ENCODE assay signal across 8 mouse cellular contexts in genomic region chr7:45522957-45523676, GRCm38 (mm10). TPM values are rescaled to one million over a fixed set of nuclear protein-coding genes. Genes with fewer than 3 reads are reported as not detected.
A peak's percentile ranks its signal among the peaks of the same experiment; 100 is the strongest.
DNase-seq lines count a peak whose midpoint lies in the region; ATAC-seq and TF ChIP-seq lines count a peak whose summit lies in the region.

No protein-coding gene starts in this region.

- TF ChIP-seq CTCF in MEL (IDR thresholded peaks at IDR 0.05 in 2 of 3, conservative IDR thresholded peaks at IDR 0.05 in 1 of 3; ENCODE audit: control insufficient read depth in 1 of 3, insufficient read depth in 1 of 3, low read depth in 2 of 3, low read length in 3 of 3, poor library complexity in 1 of 3, severe bottlenecking in 1 of 3), result no peak

- 63% methylated on average over 18 of the region's 18 CpGs for WGBS in heart, embryonic 14.5 days
- WGBS in liver, embryonic 12.5 days (ENCODE audit: insufficient replicate concordance), result 47% methylated on average over 18 of the region's 18 CpGs

- TF ChIP-seq RAD21 in MEL (IDR thresholded peaks at IDR 0.05; ENCODE audit: low read depth, low read length), result no peak

- peaks cover 14 to 28% of the 10 kb centered on the region in 2 experiments for H3K4me1 ChIP-seq in heart, embryonic 14.5 days (ENCODE audit: control insufficient read depth in 2 of 2, insufficient read depth in 2 of 2, low read length in 2 of 2)
- peaks cover 4 to 16% of the 10 kb centered on the region in 2 experiments; a peak in 3 of 4 replicates for H3K4me1 ChIP-seq in MEL (ENCODE audit: control insufficient read depth in 1 of 2, insufficient read depth in 2 of 2, low read length in 2 of 2)
- H3K4me1 ChIP-seq in liver, embryonic 12.5 days, result peaks cover 72% of the 10 kb centered on the region

- H3K4me3 ChIP-seq in heart, embryonic 14.5 days (ENCODE audit: control insufficient read depth in 1 of 2, insufficient read depth in 1 of 2, low read depth in 1 of 2, low read length in 2 of 2), result peak overlapping the region; percentile 11 to 26; a peak in 2 of 4 replicates
- H3K4me3 ChIP-seq in MEL (ENCODE audit: control insufficient read depth in 1 of 2, insufficient read depth in 1 of 2, low read depth in 2 of 2, low read length in 2 of 2), result peak overlapping the region; percentile 39 to 42
- peak overlapping the region; percentile 95 for H3K4me3 ChIP-seq in liver, embryonic 12.5 days

- H3K27me3 ChIP-seq in heart, embryonic 14.5 days (ENCODE audit: control insufficient read depth, insufficient read depth, low read length), result no peaks in the 10 kb centered on the region
- no peaks in the 10 kb centered on the region for H3K27me3 ChIP-seq in MEL (ENCODE audit: control insufficient read depth in 1 of 2, insufficient read depth in 2 of 2, low read length in 2 of 2)
- H3K27me3 ChIP-seq in liver, embryonic 12.5 days (replicated peaks), result no peaks in the 10 kb centered on the region

- peaks cover 27% of the 10 kb centered on the region for H3K79me2 ChIP-seq in MEL (ENCODE audit: control insufficient read depth, insufficient read depth, low read length, poor library complexity)

- intact Hi-C loops in heart, postnatal 25 days (cut with DNase I), result loop anchor here (2.0 kb wide), 1 partner anchor 46 kb away; no protein-coding TSS in a partner anchor
- intact Hi-C loops in left cerebral cortex, postnatal 25 days (cut with DNase I), result loop anchor here (5.0 kb wide), 1 partner anchor 46 kb away; no protein-coding TSS in a partner anchor

- no peaks in the 10 kb centered on the region for H3K9me3 ChIP-seq in heart, embryonic 14.5 days (ENCODE audit: control insufficient read depth, low read length)
- H3K9me3 ChIP-seq in MEL (replicated peaks; ENCODE audit: insufficient read depth, low read length), result no peaks in the 10 kb centered on the region
- no peaks in the 10 kb centered on the region for H3K9me3 ChIP-seq in liver, embryonic 12.5 days (replicated peaks)

- no peak for TF ChIP-seq EP300 in MEL (IDR thresholded peaks at IDR 0.05; ENCODE audit: low read depth in 1 of 2, low read length in 2 of 2)

- H3K36me3 ChIP-seq in heart, embryonic 14.5 days (ENCODE audit: control insufficient read depth, insufficient read depth, low read length), result peaks cover 22% of the 10 kb centered on the region
- H3K36me3 ChIP-seq in MEL (ENCODE audit: control insufficient read depth in 1 of 2, insufficient read depth in 2 of 2, low read length in 2 of 2), result peaks cover 0 to 29% of the 10 kb centered on the region in 2 experiments; a peak in 2 of 4 replicates
- H3K36me3 ChIP-seq in liver, embryonic 12.5 days, result peaks cover 45% of the 10 kb centered on the region

- peak overlapping the region; percentile 56 for H3K4me2 ChIP-seq in heart, embryonic 14.5 days (ENCODE audit: low read length)
- peak overlapping the region; percentile 73 for H3K4me2 ChIP-seq in liver, embryonic 12.5 days

- TF ChIP-seq POLR2A in MEL (IDR thresholded peaks at IDR 0.05; ENCODE audit: control insufficient read depth in 1 of 2, insufficient read depth in 1 of 2, low read depth in 1 of 2, low read length in 2 of 2, poor library complexity in 1 of 2), result no peak

- no peak overlapping the region for H3K27ac ChIP-seq in heart, embryonic 14.5 days (replicated peaks in 1 of 2; ENCODE audit: control insufficient read depth in 1 of 2, insufficient read depth in 1 of 2, low read depth in 2 of 2, low read length in 2 of 2)
- peak overlapping the region; percentile 14; the same call in 1 of the 2 replicates for H3K27ac ChIP-seq in MEL (ENCODE audit: control insufficient read depth, low read depth, low read length)
- peak overlapping the region; percentile 100 for H3K27ac ChIP-seq in liver, embryonic 12.5 days

- no peak for DNase-seq in heart, postnatal 25 days (ENCODE audit: low spot score)
- DNase-seq in MEL (ENCODE audit: low read depth, low spot score), result no peak
- DNase-seq in left cerebral cortex, postnatal 25 days (ENCODE audit: low spot score in 2 of 2), result no peak
- no peak for DNase-seq in left cerebral cortex, adult 11 months (ENCODE audit: low spot score)
- no peak for DNase-seq in right cerebral cortex, postnatal 14 days

- peak overlapping the region; percentile 64 for H3K9ac ChIP-seq in heart, embryonic 14.5 days (ENCODE audit: low read length)
- H3K9ac ChIP-seq in MEL (ENCODE audit: control insufficient read depth, low read depth, low read length, poor library complexity, severe bottlenecking), result peak overlapping the region; percentile 44; the same call in 1 of the 2 replicates
- H3K9ac ChIP-seq in liver, embryonic 12.5 days, result peak overlapping the region; percentile 99

- 0 out of 2 replicates have a peak, but pooled peaks have one; percentile 8 for ATAC-seq in heart, embryonic 14.5 days (ENCODE audit: insufficient number of reproducible peaks, insufficient read depth, low FRiP score, low read depth)
- ATAC-seq in erythroblast, adult 5-6 weeks (replicated peaks; ENCODE audit: low FRiP score, poor library complexity, severe bottlenecking), result peak; percentile 28
- peak; percentile 14; the same call in 1 of the 2 replicates for ATAC-seq in liver, embryonic 12.5 days

TF ChIP-seq in MEL, 35 proteins besides CTCF, POLR2A, EP300 and RAD21:
- no peak for TF ChIP-seq MAFK (IDR thresholded peaks at IDR 0.05; ENCODE audit: borderline replicate concordance, low read depth, low read length)
- no peak for TF ChIP-seq NRF1 (IDR thresholded peaks at IDR 0.05; ENCODE audit: insufficient read depth, low read depth, low read length, poor library complexity, severe bottlenecking)
- no peak for TF ChIP-seq TAL1 (IDR thresholded peaks at IDR 0.05; ENCODE audit: low read length)
- TF ChIP-seq USF1 (IDR thresholded peaks at IDR 0.05; ENCODE audit: low read depth, low read length), result no peak
- TF ChIP-seq MEF2A (IDR thresholded peaks at IDR 0.05; ENCODE audit: extremely low read depth, insufficient replicate concordance, low read depth, low read length, poor library complexity, severe bottlenecking), result no peak
TF ChIP-seq in MEL: peak in this region for 0.

RNA-seq across cellular contexts. Expression of gene Ppp1r15a, which starts 3.0 kb away (rescaled TPM):
- polyA plus RNA-seq in heart, embryonic 14.5 days (2014; fragmentation: Nextera tagmentation; extraction: Ambion mirVana), result 20.5 and 23.3 TPM in 2 replicates
- total RNA-seq in heart, postnatal 25 days (2021), result 10 to 100 TPM; 22.7 to 23.9 TPM
- 27.0 and 27.2 TPM in 2 replicates for total RNA-seq in MEL (2012; rRNA removed)
- polyA plus RNA-seq in MEL (2012; ENCODE audit: insufficient read depth in 1 of 2, insufficient read length in 2 of 2, low read depth in 1 of 2, low replicate concordance in 2 of 2, missing spikeins in 1 of 2), result 10 to 100 TPM in 1 of 2 experiments, not detected in 1; 78.0 TPM
- total RNA-seq in erythroblast, adult 5-6 weeks (2015; ENCODE audit: low replicate concordance), result 1,095 and 1,392 TPM in 2 replicates
- 1,351 and 1,490 TPM in 2 replicates for total RNA-seq in erythroblast, adult 5-6 weeks (2017; ENCODE audit: low replicate concordance)
- polyA plus RNA-seq in liver, embryonic 12.5 days (2016; fragmentation: Nextera tagmentation; extraction: Ambion mirVana), result 157 and 165 TPM in 2 replicates
- total RNA-seq in left cerebral cortex, postnatal 25 days (2021), result 10 to 100 TPM; 22.0 to 22.2 TPM

RNA-seq across cellular contexts. Expression of gene Plekha4, which starts 3.0 kb away (rescaled TPM):
- 0.80 and 1.2 TPM in 2 replicates for polyA plus RNA-seq in heart, embryonic 14.5 days (2014; fragmentation: Nextera tagmentation; extraction: Ambion mirVana)
- 1 to 10 TPM; 2.2 to 4.7 TPM for total RNA-seq in heart, postnatal 25 days (2021)
- total RNA-seq in MEL (2012; rRNA removed), result 0.12 and 0.36 TPM in 2 replicates
- under 1 TPM in 1 of 2 experiments, not detected in 1; 0.65 TPM for polyA plus RNA-seq in MEL (2012; ENCODE audit: insufficient read depth in 1 of 2, insufficient read length in 2 of 2, low read depth in 1 of 2, low replicate concordance in 2 of 2, missing spikeins in 1 of 2)
- total RNA-seq in erythroblast, adult 5-6 weeks (2015; ENCODE audit: low replicate concordance), result 1.3 TPM in 1 of 2 replicates, not detected in the other
- 2.8 and 9.9 TPM in 2 replicates for total RNA-seq in erythroblast, adult 5-6 weeks (2017; ENCODE audit: low replicate concordance)
- 0.80 and 0.87 TPM in 2 replicates for polyA plus RNA-seq in liver, embryonic 12.5 days (2016; fragmentation: Nextera tagmentation; extraction: Ambion mirVana)
- 1 to 10 TPM; 1.2 to 2.7 TPM for total RNA-seq in left cerebral cortex, postnatal 25 days (2021)

RNA-seq across cellular contexts. Expression of gene Nucb1, which starts 12.9 kb away (rescaled TPM):
- 159 and 160 TPM in 2 replicates for polyA plus RNA-seq in heart, embryonic 14.5 days (2014; fragmentation: Nextera tagmentation; extraction: Ambion mirVana)
- 100 to 1,000 TPM; 126 to 129 TPM for total RNA-seq in heart, postnatal 25 days (2021)
- 196 and 224 TPM in 2 replicates for total RNA-seq in MEL (2012; rRNA removed)
- 100 to 1,000 TPM in 1 of 2 experiments, 10 to 100 TPM in 1; 92.3 to 343 TPM for polyA plus RNA-seq in MEL (2012; ENCODE audit: insufficient read depth in 1 of 2, insufficient read length in 2 of 2, low read depth in 1 of 2, low replicate concordance in 2 of 2, missing spikeins in 1 of 2)
- 83.0 and 88.6 TPM in 2 replicates for total RNA-seq in erythroblast, adult 5-6 weeks (2015; ENCODE audit: low replicate concordance)
- total RNA-seq in erythroblast, adult 5-6 weeks (2017; ENCODE audit: low replicate concordance), result 487 and 671 TPM in 2 replicates
- polyA plus RNA-seq in liver, embryonic 12.5 days (2016; fragmentation: Nextera tagmentation; extraction: Ambion mirVana), result 140 and 146 TPM in 2 replicates
- total RNA-seq in left cerebral cortex, postnatal 25 days (2021), result 100 to 1,000 TPM; 103 to 105 TPM

RNA-seq across cellular contexts. Expression of gene Hsd17b14, which starts 31.6 kb away (rescaled TPM):
- 0.20 and 0.26 TPM in 2 replicates for polyA plus RNA-seq in heart, embryonic 14.5 days (2014; fragmentation: Nextera tagmentation; extraction: Ambion mirVana)
- under 1 TPM; 0.18 to 0.59 TPM for total RNA-seq in heart, postnatal 25 days (2021)
- 1.8 and 2.0 TPM in 2 replicates for total RNA-seq in MEL (2012; rRNA removed)
- polyA plus RNA-seq in MEL (2012; ENCODE audit: insufficient read depth in 1 of 2, insufficient read length in 2 of 2, low read depth in 1 of 2, low replicate concordance in 2 of 2, missing spikeins in 1 of 2), result 1 to 10 TPM in 1 of 2 experiments, not detected in 1; 9.3 TPM
- total RNA-seq in erythroblast, adult 5-6 weeks (2015; ENCODE audit: low replicate concordance), result not detected in 2 replicates
- total RNA-seq in erythroblast, adult 5-6 weeks (2017; ENCODE audit: low replicate concordance), result not detected in 2 replicates
- polyA plus RNA-seq in liver, embryonic 12.5 days (2016; fragmentation: Nextera tagmentation; extraction: Ambion mirVana), result 1.5 and 1.8 TPM in 2 replicates
- total RNA-seq in left cerebral cortex, postnatal 25 days (2021), result under 1 TPM in 1 of 2 experiments, not detected in 1; 0.25 TPM

RNA-seq across cellular contexts. Expression of gene Dhdh, which starts 34.5 kb away (rescaled TPM):
- 5.2 and 5.7 TPM in 2 replicates for polyA plus RNA-seq in heart, embryonic 14.5 days (2014; fragmentation: Nextera tagmentation; extraction: Ambion mirVana)
- 1 to 10 TPM; 5.9 to 6.7 TPM for total RNA-seq in heart, postnatal 25 days (2021)
- total RNA-seq in MEL (2012; rRNA removed), result 0.08 and 0.10 TPM in 2 replicates
- polyA plus RNA-seq in MEL (2012; ENCODE audit: insufficient read depth in 1 of 2, insufficient read length in 2 of 2, low read depth in 1 of 2, low replicate concordance in 2 of 2, missing spikeins in 1 of 2), result 1 to 10 TPM in 1 of 2 experiments, not detected in 1; 1.6 TPM
- total RNA-seq in erythroblast, adult 5-6 weeks (2015; ENCODE audit: low replicate concordance), result 3.3 TPM in 2 replicates
- 2.1 and 2.3 TPM in 2 replicates for total RNA-seq in erythroblast, adult 5-6 weeks (2017; ENCODE audit: low replicate concordance)
- 2.8 and 3.1 TPM in 2 replicates for polyA plus RNA-seq in liver, embryonic 12.5 days (2016; fragmentation: Nextera tagmentation; extraction: Ambion mirVana)
- 1 to 10 TPM; 2.7 to 4.0 TPM for total RNA-seq in left cerebral cortex, postnatal 25 days (2021)

Comparison
In these comparisons a context has a peak if more than half of its experiments do, and no peak if none do; other contexts are left out.
1. H3K27ac ChIP-seq: peak in MEL (single experiment) and liver, embryonic 12.5 days (single experiment); none in heart, embryonic 14.5 days (0 of 2).
2. H3K4me3 ChIP-seq: peak in every context shown above with its lines; median percentile 95 in liver, embryonic 12.5 days; 40 in MEL; 18 in heart, embryonic 14.5 days.
3. H3K9ac ChIP-seq: peak in every context shown above with its lines; median percentile 99 in liver, embryonic 12.5 days; 64 in heart, embryonic 14.5 days; 44 in MEL.
4. RNA of gene Ppp1r15a, which starts 3.0 kb away (total RNA-seq): 1,095 to 1,490 TPM in erythroblast, adult 5-6 weeks; 27.0 to 27.2 TPM in MEL, 22.7 to 23.9 TPM in heart, postnatal 25 days and 22.0 to 22.2 TPM in left cerebral cortex, postnatal 25 days; every median in the first group is over 10 times any median in the second.
5. Peak in every context shown above with its lines, with median percentiles within 50 percentile points of each other: ATAC-seq.